Mouse (Mus musculus) forebrain, embryonic 15.5 days (tissue): Measurements from ENCODE around the gene Pigl. TPM values are rescaled to one million over a fixed set of nuclear protein-coding genes. Genes with fewer than 3 reads are reported as not detected.
"Not testable (repeated sequence)": the region's sequence is repeated elsewhere in the genome, so short reads cannot be mapped to it uniquely, and the experiment has no call there.

Source experiments
- ATAC-seq: fragments of 200-750 bp; cut with Nextera tagmentation; replicated peaks from 2 replicates; pipeline ENCODE4 v1.8.0; 2017; ENCODE audit warnings: mild to moderate bottlenecking, moderate TSS enrichment, moderate library complexity
- H3K27ac ChIP-seq: fragments of 300-500 bp; sonication (generic); replicated peaks from 2 replicates; pipeline ENCODE4 v1.5.1; 2015; ENCODE audit warnings: mild to moderate bottlenecking, inconsistent platforms
- H3K27me3 ChIP-seq: fragments of 300-500 bp; sonication (generic); 2 replicates; pipeline ENCODE4 v1.6.1; 2015; ENCODE audit warnings: inconsistent platforms
- H3K36me3 ChIP-seq: fragments of 300-500 bp; sonication (generic); 2 replicates; pipeline ENCODE4 v1.6.1; 2015; ENCODE audit warnings: mild to moderate bottlenecking, inconsistent platforms
- H3K4me1 ChIP-seq: fragments of 300-500 bp; sonication (generic); 2 replicates; pipeline ENCODE4 v1.6.1; 2015; ENCODE audit warnings: inconsistent platforms
- H3K4me2 ChIP-seq: fragments of 300-500 bp; sonication (generic); replicated peaks from 2 replicates; pipeline ENCODE4 v1.6.1; 2015; ENCODE audit warnings: mild to moderate bottlenecking, inconsistent platforms
- H3K4me3 ChIP-seq: fragments of 300-500 bp; sonication (generic); 2 replicates; pipeline ENCODE4 v1.5.1; 2015; ENCODE audit warnings: mild to moderate bottlenecking, inconsistent platforms
- H3K9ac ChIP-seq: fragments of 300-500 bp; sonication (generic); replicated peaks from 2 replicates; pipeline ENCODE4 v1.6.1; 2015; ENCODE audit warnings: mild to moderate bottlenecking, inconsistent platforms
- H3K9me3 ChIP-seq: fragments of 300-500 bp; sonication (generic); 2 replicates; pipeline ENCODE4 v1.6.1; 2016; ENCODE audit warnings: inconsistent platforms
- WGBS: fragments of 180-500 bp; shearing (Covaris S2); methylation state at CpG from one replicate; pipeline ENCODE4 v1.1.7; 2015; ENCODE audit warnings: mixed read lengths; 5-methylcytosine and 5-hydroxymethylcytosine counted together
- polyA plus RNA-seq: library from polyadenylated mRNA; unstranded; fragments of >200 nt; fragmentation: Nextera tagmentation; extraction: Ambion mirVana; gene quantifications from 2 replicates; pipeline ENCODE4 v1.2.1, GENCODE M21; 2015

The Pigl gene
- polyA plus RNA-seq, 1 experiment from 2014 or later = 5.4 TPM

- H3K27me3 ChIP-seq = no peaks in the 10 kb centered on the region
- H3K27ac ChIP-seq = no peak overlapping the region
- no peak overlapping the region for H3K4me3 ChIP-seq
- no peak overlapping the region for H3K4me2 ChIP-seq
- ATAC-seq = no peak
- no peak overlapping the region for H3K9ac ChIP-seq
- H3K36me3 ChIP-seq = no peaks in the 10 kb centered on the region
- 86% methylated on average over 4 of the region's 4 CpGs for WGBS
- H3K9me3 ChIP-seq = no peaks in the 10 kb centered on the region
- no peaks in the 10 kb centered on the region for H3K4me1 ChIP-seq
These were observed 49.4 kb downstream of the Pigl start for GRCm38 (mm10) chr11:62507683-62508082.

DNA sequence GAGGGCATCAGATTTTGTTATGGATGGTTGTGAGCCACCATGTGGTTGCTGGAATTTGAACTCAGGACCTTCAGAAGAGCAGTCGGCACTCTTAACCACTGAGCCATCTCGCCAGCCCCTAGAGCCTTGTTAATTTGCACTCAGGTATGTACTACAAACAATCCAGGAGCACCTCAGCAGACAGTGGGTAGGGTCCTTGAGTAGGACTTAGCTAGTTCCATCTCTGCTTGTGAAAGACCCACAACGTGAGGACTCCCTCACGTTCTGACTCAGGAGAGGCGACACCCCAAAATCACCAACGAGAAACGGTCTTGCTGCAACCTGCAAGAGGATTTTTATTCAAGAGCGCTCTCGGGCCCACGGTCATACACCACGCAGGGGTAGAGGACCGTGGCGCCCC, 50.1 kb downstream of the Pigl start:
- H3K9me3 ChIP-seq, H3K9ac ChIP-seq, H3K4me3 ChIP-seq, H3K4me1 ChIP-seq, H3K36me3 ChIP-seq, H3K27ac ChIP-seq, H3K27me3 ChIP-seq, H3K4me2 ChIP-seq, ATAC-seq: not testable (repeated sequence)
- 95% methylated on average over 13 of the region's 13 CpGs for WGBS

DNA sequence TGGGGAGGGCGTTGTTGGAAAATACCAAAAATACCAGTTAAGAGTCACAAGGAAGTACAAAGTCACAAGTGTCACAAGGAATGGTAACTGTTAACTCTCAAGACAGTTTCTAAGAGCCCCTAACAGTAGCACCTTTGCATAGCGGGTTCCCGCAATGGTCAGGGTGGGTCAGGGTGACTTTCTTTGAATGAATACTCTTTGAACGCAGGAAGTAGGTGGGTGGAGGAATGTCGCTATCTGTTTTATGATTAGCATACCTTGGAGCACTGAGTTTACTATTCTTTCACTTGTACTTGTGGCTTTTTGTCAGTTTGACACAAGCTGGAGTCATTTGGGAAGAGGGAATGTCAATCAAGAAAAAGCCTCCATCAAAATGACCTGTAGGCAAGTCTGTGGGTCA, 50.6 kb downstream of the Pigl start:
- H3K36me3 ChIP-seq, H3K4me3 ChIP-seq, H3K27me3 ChIP-seq, H3K9ac ChIP-seq, H3K27ac ChIP-seq, H3K4me2 ChIP-seq, H3K9me3 ChIP-seq, H3K4me1 ChIP-seq, ATAC-seq: not testable (repeated sequence)
- WGBS = 95% methylated on average over 5 of the region's 5 CpGs

GRCm38 (mm10) chr11:62509571-62509970, 51.3 kb downstream of the Pigl start:
- no peak for ATAC-seq
- WGBS = 83% methylated on average over 3 of the region's 3 CpGs

DNA sequence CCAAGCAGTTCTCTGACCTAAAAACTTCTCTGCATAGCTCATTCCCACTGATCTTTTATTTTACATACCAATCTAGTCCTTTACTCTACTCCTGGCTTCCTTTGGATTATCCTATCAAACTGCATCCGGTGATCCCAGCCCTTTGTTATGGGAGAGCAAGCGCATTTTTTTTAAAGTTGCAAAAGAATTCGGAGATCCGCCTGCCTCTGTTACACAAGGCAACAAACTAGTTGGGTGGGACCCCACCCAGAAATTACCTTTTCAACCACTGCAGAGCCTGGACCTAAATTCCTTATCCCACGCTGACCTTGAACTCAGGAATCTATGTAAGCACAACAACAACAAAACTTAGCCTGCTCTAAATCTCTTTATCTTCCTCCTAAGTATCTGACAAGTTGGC, 52.7 kb downstream of the Pigl start:
- Histone ChIP-seq H3K4me2 (no peak overlapping the region), H3K27ac (no peak overlapping the region), H3K36me3 (no peaks in the 10 kb centered on the region), H3K4me1 (no peaks in the 10 kb centered on the region), H3K9ac (no peak overlapping the region), H3K9me3 (no peaks in the 10 kb centered on the region), H3K27me3 (no peaks in the 10 kb centered on the region), H3K4me3 (no peak overlapping the region)
- WGBS = 87% methylated on average over 5 of the region's 5 CpGs
- ATAC-seq = no peak

More at GRCm38 (mm10) chr11:62509571-62509970, 51.3 kb downstream of the Pigl start:
- H3K27me3 ChIP-seq = no peaks in the 10 kb centered on the region
- H3K4me2 ChIP-seq = no peak overlapping the region
- no peaks in the 10 kb centered on the region for H3K4me1 ChIP-seq
- no peak overlapping the region for H3K27ac ChIP-seq
- no peak overlapping the region for H3K9ac ChIP-seq
- no peaks in the 10 kb centered on the region for H3K9me3 ChIP-seq
- no peak overlapping the region for H3K4me3 ChIP-seq
- H3K36me3 ChIP-seq = no peaks in the 10 kb centered on the region

GRCm38 (mm10) chr11:62511444-62512202, 53.4 kb downstream of the Pigl start:
- H3K9ac ChIP-seq = no peak overlapping the region

DNA sequence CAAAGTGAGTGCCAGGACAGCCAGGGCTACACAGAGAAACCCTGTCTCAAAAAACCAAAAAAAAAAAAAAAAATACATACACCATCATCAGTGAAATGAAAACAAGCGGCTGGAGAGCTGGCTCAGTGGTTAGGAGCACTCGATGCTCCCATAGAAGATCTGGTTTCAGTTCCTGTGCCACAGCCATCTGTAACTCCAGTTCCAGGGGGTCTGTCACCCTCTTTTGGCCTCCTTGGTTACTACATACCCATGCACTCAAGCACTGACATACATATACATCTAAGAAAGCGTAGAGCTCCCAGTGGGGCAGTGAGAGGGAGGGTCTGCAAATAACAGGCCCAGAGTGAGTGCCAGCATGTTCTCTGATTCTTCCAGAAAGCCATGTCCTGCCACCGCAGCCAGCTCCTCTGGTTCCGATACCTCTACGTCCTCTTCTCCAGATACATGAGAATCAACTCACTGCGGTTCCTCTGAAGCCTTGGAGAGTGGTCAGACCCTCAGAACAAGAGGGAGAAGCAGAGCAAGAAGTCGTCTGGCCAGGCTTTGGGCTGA, 54.3 kb downstream of the Pigl start:
- ATAC-seq = no peak
- H3K4me3 ChIP-seq = no peak overlapping the region

More at GRCm38 (mm10) chr11:62511444-62512202, 53.4 kb downstream of the Pigl start:
- ATAC-seq = no peak
- Histone ChIP-seq H3K36me3 (no peaks in the 10 kb centered on the region), H3K4me3 (no peak overlapping the region), H3K27ac (no peak overlapping the region), H3K4me2 (no peak overlapping the region), H3K4me1 (no peaks in the 10 kb centered on the region), H3K27me3 (no peaks in the 10 kb centered on the region), H3K9me3 (no peaks in the 10 kb centered on the region)
- 70% methylated on average over 13 of the region's 13 CpGs for WGBS

DNA sequence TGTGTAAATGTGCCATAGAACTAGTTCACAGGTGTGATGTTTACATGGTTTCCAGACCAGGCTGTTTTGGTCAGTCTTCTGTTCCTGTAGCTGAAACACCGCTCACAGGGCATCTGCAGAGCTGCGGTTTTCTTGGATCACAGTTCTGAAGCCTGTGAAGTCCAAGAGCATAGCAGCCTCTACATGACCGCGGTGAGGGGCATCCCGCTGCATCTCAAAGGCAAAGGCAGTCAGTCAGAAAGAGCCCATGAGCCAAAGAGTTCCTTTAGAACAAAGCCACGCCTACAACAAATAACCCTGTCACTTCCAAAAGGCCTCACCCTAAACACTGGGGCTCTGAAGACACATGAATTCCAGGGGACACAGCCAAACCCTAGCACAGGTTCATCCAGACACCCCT, 55.1 kb downstream of the Pigl start:
- ATAC-seq = no peak
- no peak overlapping the region for H3K4me2 ChIP-seq

More for the DNA sequence above, 54.3 kb downstream of the Pigl start:
- Histone ChIP-seq H3K9me3 (no peaks in the 10 kb centered on the region), H3K36me3 (no peaks in the 10 kb centered on the region), H3K27me3 (no peaks in the 10 kb centered on the region), H3K4me2 (no peak overlapping the region), H3K4me1 (no peaks in the 10 kb centered on the region), H3K9ac (no peak overlapping the region), H3K27ac (no peak overlapping the region)
- WGBS = 88% methylated on average over 8 of the region's 8 CpGs

GRCm38 (mm10) chr11:62518991-62519390, 60.7 kb downstream of the Pigl start:
- no peaks in the 10 kb centered on the region for H3K27me3 ChIP-seq
- H3K9me3 ChIP-seq = no peaks in the 10 kb centered on the region
- H3K4me1 ChIP-seq = no peaks in the 10 kb centered on the region
- H3K4me3 ChIP-seq = no peak overlapping the region
- no peak for ATAC-seq
- H3K4me2 ChIP-seq = no peak overlapping the region
- H3K36me3 ChIP-seq = peaks cover 5% of the 10 kb centered on the region; the same call in 1 of the 2 replicates
- H3K9ac ChIP-seq = no peak overlapping the region
- H3K27ac ChIP-seq = no peak overlapping the region
- WGBS = 29% methylated on average over 2 of the region's 2 CpGs

More for the DNA sequence above, 55.1 kb downstream of the Pigl start:
- Histone ChIP-seq H3K27ac (no peak overlapping the region), H3K36me3 (no peaks in the 10 kb centered on the region), H3K9ac (no peak overlapping the region), H3K4me3 (no peak overlapping the region), H3K27me3 (no peaks in the 10 kb centered on the region), H3K9me3 (no peaks in the 10 kb centered on the region), H3K4me1 (no peaks in the 10 kb centered on the region)
- 75% methylated on average over 6 of the region's 6 CpGs for WGBS

DNA sequence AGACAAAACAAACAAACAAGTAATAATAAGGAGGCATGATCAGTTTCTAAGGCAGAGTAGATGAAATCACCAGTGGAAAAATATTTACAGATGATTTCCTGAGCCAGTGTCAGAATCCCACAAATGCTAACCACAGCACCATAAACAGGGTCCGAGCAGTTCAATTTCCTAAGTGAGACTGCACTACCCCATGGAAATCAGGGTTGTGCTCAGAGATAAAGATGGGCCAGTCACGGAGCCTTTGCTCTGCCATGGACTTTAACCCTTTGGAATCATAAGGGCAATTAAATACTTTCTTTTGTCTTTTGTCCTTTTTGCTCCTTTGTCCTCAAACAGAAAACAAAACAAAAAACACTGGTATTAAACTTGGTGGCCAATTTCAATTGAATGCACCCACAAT, 64.0 kb downstream of the Pigl start:
- no peak overlapping the region for H3K4me2 ChIP-seq

DNA sequence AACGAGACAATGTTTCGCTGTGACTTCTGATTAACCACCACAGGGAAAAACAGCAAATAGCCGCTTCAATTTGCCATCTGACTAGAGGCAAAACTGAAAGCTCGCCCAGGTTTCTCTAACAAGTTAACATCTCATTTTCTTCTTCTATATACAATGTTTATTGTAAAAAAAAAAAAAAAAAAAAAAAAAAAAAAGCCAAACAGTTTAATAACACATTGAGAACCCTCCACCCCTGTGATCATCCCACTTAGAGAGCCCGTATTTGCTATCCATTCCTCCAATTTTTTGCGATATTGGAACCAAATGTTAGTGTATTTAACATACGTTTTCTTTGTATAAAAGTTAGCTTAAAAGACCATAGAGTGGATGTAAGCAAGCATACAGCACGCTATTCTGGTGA, 78.8 kb downstream of the Pigl start:
- no peak for ATAC-seq
- peak overlapping the region; percentile 81 for H3K4me2 ChIP-seq
- 76% methylated on average over 8 of the region's 8 CpGs for WGBS
- H3K27me3 ChIP-seq = no peaks in the 10 kb centered on the region
- no peak overlapping the region for H3K27ac ChIP-seq
- peak overlapping the region; percentile 96 for H3K4me3 ChIP-seq
- H3K4me1 ChIP-seq = peaks cover 19% of the 10 kb centered on the region
- no peaks in the 10 kb centered on the region for H3K9me3 ChIP-seq
- H3K36me3 ChIP-seq = peaks cover 23% of the 10 kb centered on the region; the same call in 1 of the 2 replicates
- peak overlapping the region; percentile 96 for H3K9ac ChIP-seq

More for the DNA sequence above, 64.0 kb downstream of the Pigl start:
- H3K9ac ChIP-seq = no peak overlapping the region
- H3K27me3 ChIP-seq = no peaks in the 10 kb centered on the region
- no peak overlapping the region for H3K27ac ChIP-seq
- no peak overlapping the region for H3K4me3 ChIP-seq
- H3K9me3 ChIP-seq = no peaks in the 10 kb centered on the region
- no peak for ATAC-seq
- WGBS = 73% methylated on average over 2 of the region's 2 CpGs
- H3K4me1 ChIP-seq = no peaks in the 10 kb centered on the region
- H3K36me3 ChIP-seq = peaks cover 36% of the 10 kb centered on the region

- Histone ChIP-seq H3K4me1 (peaks cover 19% of the 10 kb centered on the region), H3K4me3 (peak overlapping the region; percentile 96), H3K27me3 (no peaks in the 10 kb centered on the region), H3K9ac (peak overlapping the region; percentile 96), H3K4me2 (peak overlapping the region; percentile 81), H3K9me3 (no peaks in the 10 kb centered on the region), H3K36me3 (peaks cover 19% of the 10 kb centered on the region; the same call in 1 of the 2 replicates), H3K27ac (peak overlapping the region; percentile 46; the same call in 1 of the 2 replicates)
- WGBS = 14% methylated on average over 7 of the region's 7 CpGs
- no peak for ATAC-seq
These were observed 79.3 kb downstream of the Pigl start for GRCm38 (mm10) chr11:62537590-62537989.
